Mouse (Mus musculus) stomach, postnatal 0 days (tissue): ENCODE results near the gene Patl1. TPM values are rescaled to one million over a fixed set of nuclear protein-coding genes. Genes with fewer than 3 reads are reported as not detected.

ENCODE experiments used
- ATAC-seq: fragments of 200-750 bp; cut with Nextera tagmentation; 2 replicates; pipeline ENCODE4 v1.8.0; 2017; ENCODE audit not compliant: low FRiP score, low TSS enrichment
- DNase-seq: peaks from one replicate; pipeline ENCODE4 v3.0.0-alpha.2; 2016; ENCODE audit warnings: low spot score
- H3K27ac ChIP-seq: fragments of 300-500 bp; sonication (generic); replicated peaks from 2 replicates; pipeline ENCODE4 v1.5.1; 2014; ENCODE audit warnings: mild to moderate bottlenecking, control low read depth
- H3K27me3 ChIP-seq: fragments of 300-500 bp; sonication (generic); 2 replicates; pipeline ENCODE4 v1.6.1; 2014; ENCODE audit warnings: low read length; ENCODE audit not compliant: control insufficient read depth, insufficient read depth
- H3K36me3 ChIP-seq: fragments of 300-500 bp; sonication (generic); 2 replicates; pipeline ENCODE4 v1.6.1; 2014; ENCODE audit warnings: low read length, mixed read lengths; ENCODE audit not compliant: control insufficient read depth, insufficient read depth
- H3K4me1 ChIP-seq: fragments of 300-500 bp; sonication (generic); replicated peaks from 2 replicates; pipeline ENCODE4 v1.6.1; 2014; ENCODE audit warnings: antibody characterized with exemption; ENCODE audit not compliant: control insufficient read depth, insufficient read depth
- H3K4me2 ChIP-seq: fragments of 300-500 bp; sonication (generic); replicated peaks from 2 replicates; pipeline ENCODE4 v1.6.1; 2014; ENCODE audit warnings: low read depth, mild to moderate bottlenecking, control low read depth, moderate library complexity
- H3K4me3 ChIP-seq: fragments of 300-500 bp; sonication (generic); 2 replicates; pipeline ENCODE4 v1.5.1; 2014; ENCODE audit warnings: low read depth, low read length, control low read depth
- H3K9ac ChIP-seq: fragments of 300-500 bp; sonication (generic); 2 replicates; pipeline ENCODE4 v1.6.1; 2014; ENCODE audit warnings: mild to moderate bottlenecking, low read length, control low read depth, mixed read lengths
- H3K9me3 ChIP-seq: fragments of 300-500 bp; sonication (generic); 2 replicates; pipeline ENCODE4 v1.6.1; 2016; ENCODE audit warnings: low read length; ENCODE audit not compliant: control insufficient read depth
- CTCF ChIP-seq: IDR thresholded peaks from 2 replicates; pipeline ENCODE4 v1.5.1; 2016; ENCODE audit warnings: antibody characterized with exemption, low read depth, mild to moderate bottlenecking, moderate library complexity
- EP300 ChIP-seq: optimal IDR thresholded peaks from 2 replicates; pipeline ENCODE3; 2016; ENCODE audit warnings: antibody characterized with exemption
- WGBS: fragments of 180-500 bp; shearing (Covaris S2); extraction: QIAGEN DNeasy Blood & Tissue Kit; methylation state at CpG from one replicate; pipeline ENCODE4 v1.1.7; 2014; 5-methylcytosine and 5-hydroxymethylcytosine counted together
- microRNA-seq: library from miRNA; unstranded; fragments of <30 nt; microRNA quantifications from one replicate; pipeline ENCODE4, GENCODE M21; 2016
- polyA plus RNA-seq: library from polyadenylated mRNA; unstranded; fragments of >200 nt; fragmentation: Nextera tagmentation; extraction: Ambion mirVana; gene quantifications from 2 replicates; pipeline ENCODE4 v1.2.1, GENCODE M21; 2015

The Patl1 gene
- polyA plus RNA-seq, 1 experiment from 2014 or later = 5.7 TPM

GRCm38 (mm10) chr19:11987841-11988240 is 75.6 kb downstream of the Patl1 start:
- H3K4me3 ChIP-seq = no peak overlapping the region
- no peaks in the 10 kb centered on the region for H3K9me3 ChIP-seq
- TF ChIP-seq CTCF (no peak; the same call in 1 of the 2 replicates), EP300 (no peak)
- no peak overlapping the region for H3K27ac ChIP-seq
- peaks cover 48% of the 10 kb centered on the region for H3K36me3 ChIP-seq
- no peak for ATAC-seq
- H3K4me1 ChIP-seq = no peaks in the 10 kb centered on the region
- H3K9ac ChIP-seq = no peak overlapping the region
- no peak overlapping the region for H3K4me2 ChIP-seq
- H3K27me3 ChIP-seq = no peaks in the 10 kb centered on the region
- WGBS = 89% methylated on average over 3 of the region's 3 CpGs
- no peak for DNase-seq

GRCm38 (mm10) chr19:11989334-11989733 is 77.1 kb downstream of the Patl1 start:
- H3K4me3 ChIP-seq = no peak overlapping the region
- H3K27ac ChIP-seq = no peak overlapping the region
- TF ChIP-seq EP300 = no peak
- TF ChIP-seq CTCF = no peak
- peaks cover 41% of the 10 kb centered on the region for H3K36me3 ChIP-seq
- no peaks in the 10 kb centered on the region for H3K4me1 ChIP-seq
- no peak overlapping the region for H3K9ac ChIP-seq
- no peak for DNase-seq
- H3K9me3 ChIP-seq = no peaks in the 10 kb centered on the region
- WGBS = 97% methylated on average over 7 of the region's 7 CpGs
- no peak for ATAC-seq
- no peaks in the 10 kb centered on the region for H3K27me3 ChIP-seq
- no peak overlapping the region for H3K4me2 ChIP-seq

- ATAC-seq (no peak), DNase-seq (no peak)
- Histone ChIP-seq H3K4me3 (no peak overlapping the region), H3K36me3 (peaks cover 34% of the 10 kb centered on the region), H3K27me3 (no peaks in the 10 kb centered on the region), H3K9ac (no peak overlapping the region), H3K27ac (no peak overlapping the region), H3K9me3 (no peaks in the 10 kb centered on the region), H3K4me2 (no peak overlapping the region), H3K4me1 (no peaks in the 10 kb centered on the region)
- no peak for TF ChIP-seq CTCF
- no peak for TF ChIP-seq EP300
- WGBS = 87% methylated on average over 9 of the region's 9 CpGs
Observed at GRCm38 (mm10) chr19:11992034-11992433, 79.8 kb downstream of the Patl1 start.

- Histone ChIP-seq H3K27ac (no peak overlapping the region), H3K9me3 (no peaks in the 10 kb centered on the region), H3K27me3 (no peaks in the 10 kb centered on the region), H3K36me3 (peaks cover 33% of the 10 kb centered on the region), H3K4me2 (no peak overlapping the region), H3K9ac (no peak overlapping the region), H3K4me3 (no peak overlapping the region), H3K4me1 (no peaks in the 10 kb centered on the region)
- ATAC-seq = no peak
- WGBS = 79% methylated on average over 10 of the region's 10 CpGs
- TF ChIP-seq CTCF = no peak
- no peak for DNase-seq
Observed at GRCm38 (mm10) chr19:11992441-11993029, 80.3 kb downstream of the Patl1 start.

Small RNAs within 50 kb of the gene (microRNA-seq; reads per million reads assigned to microRNA genes)
- gene Mir6994 = 4.2 reads per million, percentile 5 among the genes with 10 or more reads in this experiment

Other genes with a start within 250 kb of the Patl1 start
- gene Oosp1, start 221.2 kb upstream of the Patl1 start, polyA plus RNA-seq = not detected in 2 replicates
- not detected in 2 replicates for gene Oosp3, start 215.3 kb upstream of the Patl1 start, polyA plus RNA-seq
- 161 and 172 TPM in 2 replicates for gene Gif, start 164.8 kb upstream of the Patl1 start, polyA plus RNA-seq
- gene Mrpl16, start 142.0 kb upstream of the Patl1 start, polyA plus RNA-seq = 49.2 and 51.4 TPM in 2 replicates
- gene Stx3, start 93.0 kb upstream of the Patl1 start, polyA plus RNA-seq = 17.9 and 18.7 TPM in 2 replicates
- not detected in 2 replicates for gene Olfr1417, start 73.2 kb upstream of the Patl1 start, polyA plus RNA-seq
- gene Olfr1418, start 51.3 kb upstream of the Patl1 start, polyA plus RNA-seq = not detected in 2 replicates
- not detected in 2 replicates for gene Olfr1419, start 37.3 kb upstream of the Patl1 start, polyA plus RNA-seq
- 0.06 and 0.08 TPM in 2 replicates for gene Olfr1420, start 25.8 kb upstream of the Patl1 start, polyA plus RNA-seq
- gene Osbp, start 53.5 kb downstream of the Patl1 start, polyA plus RNA-seq = 4.3 and 4.5 TPM in 2 replicates
- not detected in 2 replicates for gene Olfr1423, start 128.9 kb downstream of the Patl1 start, polyA plus RNA-seq
- gene Olfr1424, start 150.3 kb downstream of the Patl1 start, polyA plus RNA-seq = not detected in 2 replicates
- gene Olfr1425, start 165.3 kb downstream of the Patl1 start, polyA plus RNA-seq = not detected in 2 replicates
- gene Olfr1426, start 179.6 kb downstream of the Patl1 start, polyA plus RNA-seq = not detected in 2 replicates
- not detected in 2 replicates for gene Olfr1427, start 190.9 kb downstream of the Patl1 start, polyA plus RNA-seq
- not detected in 2 replicates for gene Olfr1428, start 203.5 kb downstream of the Patl1 start, polyA plus RNA-seq
- not detected in 2 replicates for gene Olfr76, start 210.8 kb downstream of the Patl1 start, polyA plus RNA-seq